Comparison of ENCODE assay signal across 15 mouse cellular contexts in genomic region chr3:94487581-94487980, GRCm38 (mm10). TPM values are rescaled to one million over a fixed set of nuclear protein-coding genes. Genes with fewer than 3 reads are reported as not detected.
DNase-seq lines count a peak whose midpoint lies in the region; ATAC-seq and TF ChIP-seq lines count a peak whose summit lies in the region.
"Had no signal": no experiment of that assay in that cellular context is flagged by ENCODE, and none has a peak within 500 bp of the region (broad histone marks: within the 10 kb centered on the region; RNA-seq: fewer than 3 reads in every experiment).

No protein-coding gene starts in this region.

- H3K4me2 ChIP-seq in embryonic facial prominence, embryonic 13.5 days, result no peak overlapping the region
- H3K4me2 ChIP-seq: heart, embryonic 15.5 days; liver, embryonic 12.5 days had no signal

- H3K27ac ChIP-seq in embryonic facial prominence, embryonic 13.5 days, result no peak overlapping the region
- H3K27ac ChIP-seq in embryonic facial prominence, embryonic 10.5 days (replicated peaks), result no peak overlapping the region
- H3K27ac ChIP-seq in olfactory bulb, adult 2 months (ENCODE audit: insufficient read depth, low read depth, low read length), result peak overlapping the region; percentile 27; the same call in 1 of the 2 replicates
- H3K27ac ChIP-seq: heart, embryonic 15.5 days; liver, embryonic 12.5 days had no signal

- no peak overlapping the region for H3K9ac ChIP-seq in embryonic facial prominence, embryonic 13.5 days
- H3K9ac ChIP-seq: heart, embryonic 15.5 days; liver, embryonic 12.5 days had no signal

- no peak for TF ChIP-seq CTCF in olfactory bulb, adult 2 months (IDR thresholded peaks at IDR 0.05; ENCODE audit: insufficient read depth, low read depth, low read length)

- no peak for DNase-seq in embryonic facial prominence, embryonic 10.5 days (ENCODE audit: low spot score)
- DNase-seq in layer of hippocampus, postnatal 25 days (ENCODE audit: extremely low spot score in 1 of 2, low spot score in 1 of 2), result peak; percentile 24 to 33
- no peak for DNase-seq in layer of hippocampus, postnatal 10 days (ENCODE audit: low spot score in 2 of 2)
- peak; percentile 43 for DNase-seq in right cerebral cortex, postnatal 4 days
- DNase-seq in right cerebral cortex, adult 18-20 months, result no peak
- no peak for DNase-seq in retina, embryonic 14.5 days (ENCODE audit: low spot score)
- DNase-seq: adrenal gland, postnatal 10 days; layer of hippocampus, adult 9-11 months; left cerebral cortex, postnatal 4 days had no signal

- peak; percentile 23; the same call in 1 of the 2 replicates for ATAC-seq in embryonic facial prominence, embryonic 13.5 days (ENCODE audit: insufficient number of reproducible peaks, insufficient read depth, low FRiP score, low TSS enrichment, low read depth)
- ATAC-seq: liver, embryonic 12.5 days; lung, postnatal 0 days had no signal

- TF ChIP-seq POLR2A in olfactory bulb, adult 2 months (IDR thresholded peaks at IDR 0.05; ENCODE audit: insufficient read depth, low read depth, low read length), result no peak

- H3K36me3 ChIP-seq in embryonic facial prominence, embryonic 13.5 days, result peaks cover 4% of the 10 kb centered on the region; the same call in 1 of the 2 replicates
- peaks cover 38% of the 10 kb centered on the region for H3K36me3 ChIP-seq in embryonic facial prominence, embryonic 10.5 days (replicated peaks)
- H3K36me3 ChIP-seq: heart, embryonic 15.5 days; liver, embryonic 12.5 days had no signal

- no peak overlapping the region for H3K4me3 ChIP-seq in embryonic facial prominence, embryonic 13.5 days
- no peak overlapping the region for H3K4me3 ChIP-seq in embryonic facial prominence, embryonic 10.5 days
- no peak overlapping the region for H3K4me3 ChIP-seq in olfactory bulb, adult 2 months (ENCODE audit: insufficient read depth, low read depth, low read length)
- H3K4me3 ChIP-seq: heart, embryonic 15.5 days; liver, embryonic 12.5 days had no signal

- H3K9me3 ChIP-seq in embryonic facial prominence, embryonic 13.5 days, result no peaks in the 10 kb centered on the region
- H3K9me3 ChIP-seq in embryonic facial prominence, embryonic 10.5 days, result no peaks in the 10 kb centered on the region
- H3K9me3 ChIP-seq: G1E; heart, embryonic 15.5 days; liver, embryonic 12.5 days had no signal

- peaks cover 6% of the 10 kb centered on the region; the same call in 1 of the 2 replicates for H3K4me1 ChIP-seq in embryonic facial prominence, embryonic 13.5 days
- peaks cover 37% of the 10 kb centered on the region for H3K4me1 ChIP-seq in embryonic facial prominence, embryonic 10.5 days
- peaks cover 76% of the 10 kb centered on the region for H3K4me1 ChIP-seq in olfactory bulb, adult 2 months (ENCODE audit: control insufficient read depth, insufficient read depth, low read length)
- H3K4me1 ChIP-seq: liver, embryonic 12.5 days had no signal

- no peaks in the 10 kb centered on the region for H3K27me3 ChIP-seq in embryonic facial prominence, embryonic 13.5 days
- no peaks in the 10 kb centered on the region for H3K27me3 ChIP-seq in embryonic facial prominence, embryonic 10.5 days (replicated peaks; ENCODE audit: low read depth, poor library complexity, severe bottlenecking)
- H3K27me3 ChIP-seq: heart, embryonic 15.5 days had no signal

- WGBS in embryonic facial prominence, embryonic 13.5 days, result 70% methylated on average over 6 of the region's 6 CpGs
- 81% methylated on average over 6 of the region's 6 CpGs for WGBS in embryonic facial prominence, embryonic 10.5 days
- WGBS in olfactory bulb, adult 2 months, result 55% methylated on average over 6 of the region's 6 CpGs

RNA-seq across cellular contexts. Expression of gene Riiad1, which starts 7.4 kb away (rescaled TPM):
- 1.2 and 1.5 TPM in 2 replicates for polyA plus RNA-seq in embryonic facial prominence, embryonic 13.5 days (2015; fragmentation: Nextera tagmentation; extraction: Ambion mirVana)
- polyA plus RNA-seq in embryonic facial prominence, embryonic 10.5 days (2016; fragmentation: Nextera tagmentation; extraction: Ambion mirVana), result 1.8 and 3.2 TPM in 2 replicates
- 1 to 10 TPM; 5.8 to 6.9 TPM for total RNA-seq in layer of hippocampus, postnatal 25 days (2021)
- total RNA-seq in layer of hippocampus, postnatal 10 days (2021), result 1 to 10 TPM; 5.7 to 8.8 TPM
- polyA plus RNA-seq in olfactory bulb, adult 2 months (2012; ENCODE audit: insufficient read depth, insufficient read length, low replicate concordance, missing spikeins), result not detected in 2 replicates
- total RNA-seq: G1E had no signal
- polyA plus RNA-seq: G1E; liver, embryonic 12.5 days had no signal

RNA-seq across cellular contexts. Expression of gene Celf3, which starts 9.5 kb away (rescaled TPM):
- polyA plus RNA-seq in embryonic facial prominence, embryonic 13.5 days (2015; fragmentation: Nextera tagmentation; extraction: Ambion mirVana), result 6.9 and 9.8 TPM in 2 replicates
- polyA plus RNA-seq in embryonic facial prominence, embryonic 10.5 days (2016; fragmentation: Nextera tagmentation; extraction: Ambion mirVana), result 25.4 and 28.7 TPM in 2 replicates
- 100 to 1,000 TPM; 165 to 198 TPM for total RNA-seq in layer of hippocampus, postnatal 25 days (2021)
- total RNA-seq in layer of hippocampus, postnatal 10 days (2021), result 100 to 1,000 TPM; 222 to 249 TPM
- polyA plus RNA-seq in olfactory bulb, adult 2 months (2012; ENCODE audit: insufficient read depth, insufficient read length, low replicate concordance, missing spikeins), result 386 TPM in 1 of 2 replicates, not detected in the other
- total RNA-seq: G1E had no signal
- polyA plus RNA-seq: G1E had no signal

RNA-seq across cellular contexts. Expression of gene Oaz3, which starts 43.9 kb away (rescaled TPM):
- 1.0 TPM in 1 of 2 replicates, not detected in the other for polyA plus RNA-seq in embryonic facial prominence, embryonic 13.5 days (2015; fragmentation: Nextera tagmentation; extraction: Ambion mirVana)
- 0.56 and 0.60 TPM in 2 replicates for polyA plus RNA-seq in embryonic facial prominence, embryonic 10.5 days (2016; fragmentation: Nextera tagmentation; extraction: Ambion mirVana)
- total RNA-seq in layer of hippocampus, postnatal 25 days (2021), result not detected
- total RNA-seq in layer of hippocampus, postnatal 10 days (2021), result not detected
- not detected in 2 replicates for polyA plus RNA-seq in olfactory bulb, adult 2 months (2012; ENCODE audit: insufficient read depth, insufficient read length, low replicate concordance, missing spikeins)
- total RNA-seq: left cerebral cortex, postnatal 4 days had no signal
- polyA plus RNA-seq: G1E had no signal

RNA-seq across cellular contexts. Expression of gene Mrpl9, which starts 44.5 kb away (rescaled TPM):
- 64.4 and 68.9 TPM in 2 replicates for polyA plus RNA-seq in embryonic facial prominence, embryonic 13.5 days (2015; fragmentation: Nextera tagmentation; extraction: Ambion mirVana)
- 68.5 and 71.4 TPM in 2 replicates for polyA plus RNA-seq in embryonic facial prominence, embryonic 10.5 days (2016; fragmentation: Nextera tagmentation; extraction: Ambion mirVana)
- total RNA-seq in layer of hippocampus, postnatal 25 days (2021), result 10 to 100 TPM; 42.1 to 46.8 TPM
- total RNA-seq in layer of hippocampus, postnatal 10 days (2021), result 10 to 100 TPM; 45.3 to 48.8 TPM
- polyA plus RNA-seq in olfactory bulb, adult 2 months (2012; ENCODE audit: insufficient read depth, insufficient read length, low replicate concordance, missing spikeins), result not detected in 2 replicates

Comparison
In these comparisons a context has a peak if more than half of its experiments do, and no peak if none do; other contexts are left out.
1. DNase-seq: peak in layer of hippocampus, postnatal 25 days (2 of 2) and right cerebral cortex, postnatal 4 days (single experiment); none in embryonic facial prominence, embryonic 10.5 days (single experiment), layer of hippocampus, postnatal 10 days (0 of 2), right cerebral cortex, adult 18-20 months (single experiment) and retina, embryonic 14.5 days (single experiment).